Mouse (Mus musculus) hindbrain, embryonic 12.5 days (tissue): ENCODE measurements around the gene Gm21983. TPM values are rescaled to one million over a fixed set of nuclear protein-coding genes. Genes with fewer than 3 reads are reported as not detected.

Experiments used
- ATAC-seq: fragments of 200-750 bp; cut with Nextera tagmentation; 2 replicates; pipeline ENCODE4 v1.8.0; 2017; ENCODE audit warnings: moderate TSS enrichment; ENCODE audit not compliant: low FRiP score
- H3K27ac ChIP-seq: fragments of 300-500 bp; sonication (generic); 2 replicates; pipeline ENCODE4 v1.5.1; 2016; ENCODE audit warnings: mild to moderate bottlenecking
- H3K27me3 ChIP-seq: fragments of 300-500 bp; sonication (generic); 2 replicates; pipeline ENCODE4 v1.6.1; 2016; ENCODE audit warnings: mild to moderate bottlenecking
- H3K36me3 ChIP-seq: fragments of 300-500 bp; sonication (generic); 2 replicates; pipeline ENCODE4 v1.6.1; 2016; ENCODE audit warnings: mild to moderate bottlenecking
- H3K4me1 ChIP-seq: fragments of 300-500 bp; sonication (generic); 2 replicates; pipeline ENCODE4 v1.6.1; 2016
- H3K4me2 ChIP-seq: fragments of 300-500 bp; sonication (generic); replicated peaks from 2 replicates; pipeline ENCODE4 v1.6.1; 2016; ENCODE audit warnings: mild to moderate bottlenecking
- H3K4me3 ChIP-seq: fragments of 300-500 bp; sonication (generic); 2 replicates; pipeline ENCODE4 v1.5.1; 2016; ENCODE audit warnings: mild to moderate bottlenecking
- H3K9ac ChIP-seq: fragments of 300-500 bp; sonication (generic); 2 replicates; pipeline ENCODE4 v1.6.1; 2016; ENCODE audit warnings: mild to moderate bottlenecking, moderate library complexity
- H3K9me3 ChIP-seq: fragments of 300-500 bp; sonication (generic); replicated peaks from 2 replicates; pipeline ENCODE4 v1.6.1; 2016; ENCODE audit warnings: mild to moderate bottlenecking
- WGBS: fragments of 180-500 bp; shearing (Covaris S2); methylation state at CpG from one replicate; pipeline ENCODE4 v1.1.7; 2016; 5-methylcytosine and 5-hydroxymethylcytosine counted together
- polyA plus RNA-seq: library from polyadenylated mRNA; unstranded; fragments of >200 nt; fragmentation: Nextera tagmentation; extraction: Ambion mirVana; gene quantifications from 2 replicates; pipeline ENCODE4 v1.2.1, GENCODE M21; 2016

Gene Gm21983
- polyA plus RNA-seq, 1 experiment from 2014 or later: 1.9 TPM

DNA sequence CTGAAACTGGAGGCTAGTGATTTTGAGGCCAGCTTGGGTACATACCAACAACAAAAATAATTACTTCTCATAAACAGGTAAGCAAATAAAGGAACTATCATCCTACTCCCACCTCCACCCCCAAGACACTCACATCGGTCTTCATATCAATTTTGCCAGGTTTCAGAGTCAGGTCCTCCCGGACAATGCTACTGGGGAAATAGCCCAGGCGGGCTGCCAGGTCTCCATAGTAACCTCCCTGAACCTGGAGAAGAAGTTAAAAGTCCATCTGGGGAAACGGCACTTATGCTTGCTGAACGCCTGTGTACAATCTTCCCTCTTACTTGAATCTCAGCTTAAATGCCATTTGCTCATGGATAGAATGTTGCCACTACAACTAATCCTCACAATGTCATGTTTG lies 850 bp downstream of the Gm21983 start:
- H3K9me3 ChIP-seq: no peaks in the 10 kb centered on the region
- WGBS: 68% methylated on average over 5 of the region's 5 CpGs

DNA sequence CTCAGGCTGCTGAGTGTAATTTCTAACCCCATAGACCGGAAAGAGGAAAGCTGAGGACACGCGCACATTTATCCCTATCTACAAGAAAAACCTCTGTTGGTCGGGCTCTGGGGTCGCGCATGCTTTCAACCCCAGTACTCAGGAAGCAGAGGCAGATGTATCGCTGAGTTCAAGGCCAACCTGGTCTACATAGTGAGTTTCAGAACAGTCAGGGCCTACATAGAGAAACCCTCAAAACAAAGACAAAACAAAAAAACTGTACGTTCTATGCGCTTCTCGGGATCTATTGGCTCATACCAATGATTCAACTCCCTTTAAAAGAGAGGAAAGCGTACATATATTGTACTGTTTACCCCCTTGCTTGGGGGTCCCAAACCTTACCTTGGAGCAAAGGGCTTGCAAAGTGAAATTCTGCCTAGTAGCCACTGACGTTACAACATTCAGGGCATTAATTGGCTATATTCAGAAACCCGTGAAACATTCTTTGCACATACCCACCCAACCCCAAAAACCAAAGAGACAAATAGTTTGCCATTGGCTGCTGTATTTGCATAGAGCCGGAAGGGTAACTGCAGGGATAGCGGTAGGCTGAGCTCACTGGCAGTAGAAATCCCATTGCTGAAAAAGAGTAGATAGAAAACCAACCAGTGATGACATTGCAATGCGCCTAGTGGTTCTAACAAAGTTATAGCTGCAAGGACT lies 1.5 kb downstream of the Gm21983 start:
- H3K27ac ChIP-seq: peak overlapping the region; percentile 79
- ATAC-seq: peak; percentile 2; the same call in 1 of the 2 replicates
- H3K4me1 ChIP-seq: peaks cover 11% of the 10 kb centered on the region
- H3K27me3 ChIP-seq: no peaks in the 10 kb centered on the region
- WGBS: 48% methylated on average over 16 of the region's 16 CpGs
- H3K36me3 ChIP-seq: peaks cover 16% of the 10 kb centered on the region
- H3K4me3 ChIP-seq: peak overlapping the region; percentile 63
- peak overlapping the region; percentile 60 for H3K4me2 ChIP-seq
- no peaks in the 10 kb centered on the region for H3K9me3 ChIP-seq
- peak overlapping the region; percentile 44 for H3K9ac ChIP-seq

More for the DNA sequence above, 850 bp downstream of the Gm21983 start:
- Histone ChIP-seq H3K4me2 (no peak overlapping the region), H3K4me3 (no peak overlapping the region), H3K9ac (no peak overlapping the region), H3K4me1 (peaks cover 11% of the 10 kb centered on the region), H3K36me3 (peaks cover 18% of the 10 kb centered on the region), H3K27ac (no peak overlapping the region), H3K27me3 (no peaks in the 10 kb centered on the region)
- no peak for ATAC-seq

DNA sequence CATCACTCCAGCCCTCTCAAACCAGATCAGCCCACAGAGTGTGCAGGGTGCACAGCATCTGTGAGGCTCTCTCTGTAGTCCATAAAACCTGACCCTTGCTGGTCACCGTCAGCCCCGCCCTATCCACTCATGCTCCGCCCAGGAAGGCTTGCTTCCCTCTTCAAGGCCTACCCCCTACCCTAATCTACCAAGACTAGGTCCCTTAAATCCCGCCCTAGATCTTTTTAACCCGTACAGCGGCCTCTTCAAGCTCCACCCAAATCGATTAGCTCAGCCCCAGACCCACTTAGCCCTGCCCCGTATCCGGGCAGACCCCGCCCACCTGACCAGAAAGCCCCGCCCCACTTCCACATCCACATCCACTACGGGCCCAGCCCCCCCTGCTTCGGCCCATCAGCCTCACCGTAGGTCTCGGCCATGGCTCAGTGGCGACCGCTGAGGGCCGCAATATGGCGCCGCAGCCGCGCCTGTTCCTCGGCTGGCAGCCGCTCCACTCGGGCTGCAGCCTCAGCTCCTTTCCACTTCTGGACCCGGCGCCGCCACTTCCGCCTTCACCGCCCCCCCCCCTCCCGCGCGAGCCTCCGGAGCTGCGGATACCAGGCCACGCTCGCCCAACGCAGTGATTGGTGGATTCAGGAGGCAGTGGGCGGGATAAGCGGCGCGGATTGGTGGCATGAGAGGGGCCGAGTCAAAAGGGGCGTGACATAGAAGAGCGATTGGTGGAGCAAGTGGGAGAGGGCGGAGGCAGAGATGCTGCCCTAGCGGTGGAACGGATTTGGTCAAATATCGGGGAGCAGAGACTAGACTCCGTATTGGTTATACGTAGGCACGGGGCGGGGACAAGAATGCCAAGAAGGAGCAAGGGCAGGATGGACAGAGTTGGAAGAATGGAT lies 2.3 kb downstream of the Gm21983 start, which contains the start of gene Rab4b:
Gene Rab4b, minus strand, starts transcription at position 573 of the 893 bp plus-strand sequence.
- Histone ChIP-seq H3K9me3 (no peaks in the 10 kb centered on the region), H3K4me3 (peak within 1 kb of the TSS; percentile 63), H3K9ac (peak within 1 kb of the TSS; percentile 66), H3K4me2 (peak within 1 kb of the TSS; percentile 60), H3K36me3 (peaks cover 19% of the 10 kb centered on the region), H3K27ac (peak within 1 kb of the TSS; percentile 96), H3K27me3 (no peaks in the 10 kb centered on the region), H3K4me1 (peaks cover 11% of the 10 kb centered on the region)
- under 1% methylated on average over 52 of the region's 53 CpGs for WGBS
- ATAC-seq: peak; percentile 98

DNA sequence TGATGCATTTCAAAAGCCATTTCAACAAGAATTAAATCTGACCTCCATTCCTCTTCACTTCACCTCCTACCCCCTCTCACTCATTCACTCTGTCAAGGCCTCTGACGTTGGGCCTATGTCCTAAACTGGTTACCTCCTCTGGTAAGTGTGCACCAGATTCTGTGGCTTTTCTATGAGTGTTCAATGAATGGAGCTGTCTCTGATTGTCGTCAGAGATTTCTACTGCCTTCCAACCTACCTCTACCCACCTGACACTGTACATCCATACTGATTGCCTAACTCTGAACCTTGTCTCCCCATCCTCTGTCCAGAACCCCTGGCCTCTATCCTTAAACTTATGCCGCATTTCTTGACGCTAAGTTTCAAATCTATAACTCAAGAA lies 3.0 kb downstream of the Gm21983 start:
- Histone ChIP-seq H3K4me1 (peaks cover 11% of the 10 kb centered on the region), H3K4me3 (peak overlapping the region; percentile 63), H3K36me3 (peaks cover 19% of the 10 kb centered on the region), H3K9ac (peak overlapping the region; percentile 66), H3K4me2 (peak overlapping the region; percentile 60), H3K27ac (peak overlapping the region; percentile 96), H3K27me3 (no peaks in the 10 kb centered on the region), H3K9me3 (no peaks in the 10 kb centered on the region)
- peak; percentile 6 for ATAC-seq
- WGBS: 24% methylated on average over 4 of the region's 4 CpGs

DNA sequence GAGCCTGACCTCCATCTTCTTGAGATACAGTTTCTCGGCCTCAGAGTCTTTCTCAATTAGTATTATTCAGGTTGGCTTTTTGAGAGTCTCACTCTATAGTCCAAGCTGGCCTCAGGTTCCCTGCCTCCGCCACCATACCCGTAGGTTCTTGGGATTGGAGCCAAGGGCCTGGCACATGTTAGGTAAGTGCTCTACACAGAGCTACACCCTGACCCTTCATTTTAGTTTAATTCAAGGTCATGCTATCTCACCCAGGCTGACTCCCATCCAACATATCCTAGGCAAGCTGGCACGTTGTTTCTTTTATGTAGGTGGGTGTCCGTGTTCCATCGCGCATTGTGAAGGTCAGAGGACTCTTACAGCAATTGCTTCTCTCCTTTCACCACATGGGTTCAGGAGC lies 6.0 kb downstream of the Gm21983 start:
- ATAC-seq: no peak
- no peak overlapping the region for H3K4me2 ChIP-seq
- no peaks in the 10 kb centered on the region for H3K9me3 ChIP-seq
- no peak overlapping the region for H3K4me3 ChIP-seq
- no peaks in the 10 kb centered on the region for H3K27me3 ChIP-seq
- no peak overlapping the region for H3K27ac ChIP-seq
- peaks cover 9% of the 10 kb centered on the region for H3K4me1 ChIP-seq
- WGBS: 92% methylated on average over 7 of the region's 7 CpGs
- H3K36me3 ChIP-seq: peaks cover 41% of the 10 kb centered on the region
- H3K9ac ChIP-seq: no peak overlapping the region

DNA sequence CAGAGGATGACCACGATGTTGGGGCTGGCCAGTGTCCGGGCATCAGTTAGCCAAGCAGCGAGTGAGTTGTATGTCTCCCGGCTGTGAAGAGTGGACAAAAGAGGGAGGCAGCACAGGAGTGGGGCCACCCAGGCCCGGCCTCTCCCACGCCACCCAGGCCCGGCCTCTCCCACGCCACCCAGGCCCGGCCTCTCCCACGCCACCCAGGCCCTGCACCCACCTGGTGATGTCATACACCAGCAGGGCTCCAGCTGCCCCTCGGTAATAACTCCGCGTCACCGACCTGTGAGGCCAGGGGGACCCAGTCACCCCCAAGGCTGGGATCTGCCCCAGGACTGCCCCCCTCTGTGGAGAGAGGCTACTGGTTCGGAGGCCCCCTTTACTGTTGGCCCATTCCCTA lies 6.4 kb downstream of the Gm21983 start:
- Histone ChIP-seq H3K36me3 (peaks cover 41% of the 10 kb centered on the region), H3K27me3 (no peaks in the 10 kb centered on the region), H3K4me1 (peaks cover 8% of the 10 kb centered on the region), H3K27ac (no peak overlapping the region), H3K4me3 (no peak overlapping the region), H3K9ac (no peak overlapping the region), H3K9me3 (no peaks in the 10 kb centered on the region), H3K4me2 (no peak overlapping the region)
- 90% methylated on average over 15 of the region's 15 CpGs for WGBS
- ATAC-seq: no peak

DNA sequence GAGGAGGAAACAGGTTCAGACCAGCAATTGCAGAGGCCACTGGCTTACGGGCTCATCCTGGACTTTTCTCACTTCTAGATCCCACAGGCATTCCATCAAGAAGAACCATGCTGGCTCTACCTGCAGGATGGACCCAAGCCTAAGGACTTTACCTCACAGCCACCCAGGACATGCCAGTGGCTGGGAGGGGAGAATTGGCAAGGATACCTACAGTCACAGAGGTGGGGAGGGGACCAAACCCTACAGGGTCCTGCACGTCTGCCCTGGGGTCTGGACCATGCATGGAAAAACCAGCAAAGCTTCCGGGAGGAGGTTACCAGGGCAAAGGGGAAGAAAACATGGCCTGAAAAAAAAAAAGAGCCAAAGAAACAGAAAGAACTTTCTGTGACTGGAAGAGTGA lies 9.9 kb downstream of the Gm21983 start:
- 92% methylated on average over 3 of the region's 3 CpGs for WGBS
- H3K4me1 ChIP-seq: peaks cover 9% of the 10 kb centered on the region
- H3K36me3 ChIP-seq: peaks cover 41% of the 10 kb centered on the region
- H3K4me2 ChIP-seq: no peak overlapping the region
- H3K27me3 ChIP-seq: no peaks in the 10 kb centered on the region
- no peak overlapping the region for H3K27ac ChIP-seq
- H3K4me3 ChIP-seq: no peak overlapping the region
- H3K9me3 ChIP-seq: no peaks in the 10 kb centered on the region
- ATAC-seq: no peak
- no peak overlapping the region for H3K9ac ChIP-seq

DNA sequence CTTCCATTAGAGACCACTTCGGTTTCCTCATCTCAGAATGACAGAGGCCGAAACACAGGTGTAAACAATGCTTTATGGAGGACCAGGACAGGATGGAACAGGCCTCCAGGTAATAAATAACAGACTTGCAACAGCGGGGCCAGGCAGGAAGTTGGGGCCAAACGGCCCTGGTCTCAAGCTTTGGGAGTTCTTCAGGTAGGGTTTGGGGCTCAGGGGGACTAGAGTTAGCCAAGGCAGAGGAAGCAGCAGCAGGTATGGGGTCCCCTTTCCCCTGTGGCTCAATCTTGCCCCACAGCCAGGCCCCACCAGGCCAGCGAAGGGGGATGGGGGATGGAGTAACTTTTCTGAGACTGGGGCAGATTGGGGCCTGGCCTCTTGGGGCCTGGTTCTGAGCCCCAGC lies 12.5 kb downstream of the Gm21983 start:
- no peak for ATAC-seq
- H3K27me3 ChIP-seq: no peaks in the 10 kb centered on the region
- no peak overlapping the region for H3K4me3 ChIP-seq
- no peak overlapping the region; the same call in 1 of the 2 replicates for H3K4me2 ChIP-seq
- H3K9ac ChIP-seq: no peak overlapping the region
- H3K9me3 ChIP-seq: no peaks in the 10 kb centered on the region
- H3K4me1 ChIP-seq: peaks cover 32% of the 10 kb centered on the region
- peaks cover 47% of the 10 kb centered on the region for H3K36me3 ChIP-seq
- 91% methylated on average over 5 of the region's 5 CpGs for WGBS
- no peak overlapping the region for H3K27ac ChIP-seq

DNA sequence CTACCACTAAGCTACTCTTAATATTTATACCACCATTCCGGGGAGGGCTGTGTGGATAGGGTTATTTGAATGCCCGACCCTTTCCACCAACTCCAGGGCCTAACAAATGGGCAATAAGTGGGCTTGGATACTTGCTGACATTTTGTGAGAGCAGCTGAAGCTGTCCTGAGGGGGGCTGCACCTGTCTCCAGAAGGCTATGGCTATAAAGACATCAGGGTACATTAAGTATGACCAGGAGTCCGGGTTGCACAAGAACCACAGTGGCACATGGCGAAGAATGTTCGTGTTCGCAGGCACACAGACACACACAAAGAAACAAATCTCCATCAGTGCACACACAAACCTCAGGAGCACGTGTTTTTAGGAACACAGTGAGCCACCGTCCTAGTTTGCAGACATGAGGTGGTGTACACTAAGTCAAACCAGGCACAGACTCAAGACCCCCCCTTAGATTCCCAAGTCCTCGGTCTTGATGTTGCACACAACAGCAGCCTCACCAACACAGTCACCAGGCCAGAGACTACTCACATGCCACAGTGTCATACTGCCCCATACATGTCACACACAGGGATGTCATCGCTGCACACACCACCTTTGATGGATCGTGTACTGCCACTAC lies 13.3 kb downstream of the Gm21983 start:
- 78% methylated on average over 11 of the region's 11 CpGs for WGBS
- H3K4me2 ChIP-seq: peak overlapping the region; percentile 87
- peak; percentile 7; the same call in 1 of the 2 replicates for ATAC-seq
- peaks cover 43% of the 10 kb centered on the region for H3K36me3 ChIP-seq
- peaks cover 40% of the 10 kb centered on the region for H3K4me1 ChIP-seq
- H3K27me3 ChIP-seq: no peaks in the 10 kb centered on the region
- peak overlapping the region; percentile 91 for H3K9ac ChIP-seq
- peak overlapping the region; percentile 99 for H3K27ac ChIP-seq
- peak overlapping the region; percentile 69 for H3K4me3 ChIP-seq
- no peaks in the 10 kb centered on the region for H3K9me3 ChIP-seq

DNA sequence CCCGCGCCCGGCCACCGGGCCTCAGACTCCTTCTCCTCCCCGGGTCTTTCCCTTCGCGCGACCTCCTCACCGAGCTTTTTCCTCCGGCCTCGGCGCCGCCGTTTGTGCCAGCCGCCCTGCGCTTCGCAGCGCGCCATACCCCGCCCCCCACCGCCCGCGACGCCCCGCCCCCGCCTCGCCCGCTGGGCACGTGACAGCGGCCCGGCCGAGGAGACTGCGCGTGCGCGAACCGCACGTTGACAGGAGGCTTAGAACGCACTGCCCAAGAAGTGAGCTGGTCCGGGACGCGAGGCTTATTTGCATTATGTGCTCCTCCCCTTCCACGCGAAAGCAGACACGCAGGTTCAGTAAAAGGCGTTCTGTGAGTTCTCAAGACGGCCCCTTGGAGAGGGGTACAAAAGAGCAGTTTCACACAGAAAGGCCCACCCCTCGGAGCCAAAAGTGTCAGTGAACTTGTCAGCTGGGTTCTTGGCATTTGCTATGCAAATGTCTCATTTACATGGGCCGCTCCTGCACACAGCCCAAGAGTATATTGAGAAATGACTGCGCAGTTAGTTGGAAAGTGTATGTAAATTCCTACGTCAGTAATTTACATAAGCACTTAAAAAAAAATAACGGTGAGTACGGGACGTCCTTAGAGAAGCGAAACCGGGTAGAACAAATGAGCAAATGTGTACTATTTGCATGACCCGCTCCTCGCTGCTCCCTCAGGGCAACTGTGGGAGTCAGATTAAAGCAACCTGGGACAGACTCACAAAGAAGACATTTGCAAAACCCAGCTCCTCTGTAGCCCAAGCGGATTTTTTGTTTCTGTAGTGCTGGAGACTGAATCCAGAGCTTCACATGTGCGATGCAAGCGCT lies 14.0 kb downstream of the Gm21983 start, which contains the start of gene Egln2:
Gene Egln2, minus strand, starts transcription at position 189 of the 861 bp plus-strand sequence.
- ATAC-seq: peak; percentile 83
- Histone ChIP-seq H3K4me1 (peaks cover 48% of the 10 kb centered on the region), H3K27me3 (no peaks in the 10 kb centered on the region), H3K27ac (peak within 1 kb of the TSS; percentile 99), H3K4me3 (peak within 1 kb of the TSS; percentile 69), H3K4me2 (peak within 1 kb of the TSS; percentile 87), H3K9me3 (no peaks in the 10 kb centered on the region), H3K36me3 (peaks cover 41% of the 10 kb centered on the region), H3K9ac (peak within 1 kb of the TSS; percentile 91)
- 2% methylated on average over 52 of the region's 61 CpGs for WGBS

DNA sequence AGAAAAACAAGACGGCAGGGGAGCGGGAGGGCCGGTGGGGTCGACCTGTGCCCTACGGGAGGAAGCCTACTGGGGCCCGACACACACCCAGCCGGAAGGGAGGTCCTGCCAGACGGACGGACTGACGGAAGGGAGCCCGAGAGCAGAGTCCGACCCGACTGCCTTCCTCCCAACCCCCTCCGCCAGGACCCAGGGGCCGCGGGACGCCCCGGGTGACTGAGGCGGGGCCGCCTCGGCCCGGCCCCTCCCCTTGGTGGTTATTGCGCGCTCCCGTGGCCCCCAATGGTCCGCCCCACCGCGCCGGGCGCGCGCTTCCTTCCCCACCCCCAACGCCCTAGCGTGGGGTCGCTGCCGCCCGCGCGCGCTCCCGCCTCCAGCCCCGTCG lies 14.7 kb downstream of the Gm21983 start:
- Histone ChIP-seq H3K4me1 (peaks cover 54% of the 10 kb centered on the region), H3K27me3 (no peaks in the 10 kb centered on the region), H3K9ac (peak overlapping the region; percentile 91), H3K27ac (peak overlapping the region; percentile 99), H3K4me2 (peak overlapping the region; percentile 87), H3K9me3 (no peaks in the 10 kb centered on the region), H3K4me3 (peak overlapping the region; percentile 69), H3K36me3 (peaks cover 35% of the 10 kb centered on the region)
- ATAC-seq: peak; percentile 72
- under 1% methylated on average over 35 of the region's 43 CpGs for WGBS
